Mouse (Mus musculus): Measurements from ENCODE around the gene Nelfa.
"Not testable (repeated sequence)": the region's sequence is repeated elsewhere in the genome, so short reads cannot be mapped to it uniquely, and the experiment has no call there.

The Nelfa gene
- long read RNA-seq, experiment 1, transcript Nelfa-201 (11 exons, 2,580 nt): major isoform, 21 of 23 reads
- long read RNA-seq, experiment 1, partial matches to known transcripts: 0 of 23 reads
- long read RNA-seq, experiment 1, other reads (novel, unspliced or antisense): 2 of 23 reads
- long read RNA-seq, experiment 2, transcript Nelfa-201 (11 exons, 2,580 nt): major isoform, 26 of 33 reads
- long read RNA-seq, experiment 2, partial matches to known transcripts: 5 of 33 reads
- long read RNA-seq, experiment 2, other reads (novel, unspliced or antisense): 2 of 33 reads

- intact Hi-C loops (cut with DNase I): loop anchor here (5.0 to 10.0 kb wide), 2 partner anchors 119 to 281 kb away; partner anchors contain the start of genes Slbp, Tacc3 and Tmem129
Measured at GRCm38 (mm10) chr5:33936120-33936707, at the start of gene Nelfa. TSS of gene Nelfa (minus strand) at chr5:33936413.

GRCm38 (mm10) chr5:33983309-33984121, 47.3 kb upstream of the Nelfa start, which contains the start of gene Gm1673:
TSS of gene Gm1673 (plus strand) at chr5:33983433.
- intact Hi-C loops (cut with DNase I): no loop called here

- intact Hi-C loops (cut with DNase I): no loop called here
Measured at GRCm38 (mm10) chr5:33982731-33983259, 46.6 kb upstream of the Nelfa start.

- intact Hi-C loops (cut with DNase I): no loop called here
Measured at GRCm38 (mm10) chr5:33976267-33976666, 40.1 kb upstream of the Nelfa start.

- intact Hi-C loops (cut with DNase I): no loop called here
Measured at GRCm38 (mm10) chr5:33974736-33975135, 38.5 kb upstream of the Nelfa start.

- intact Hi-C loops (cut with DNase I): loop anchor here (10.0 kb wide), 1 partner anchor 105 kb away; no protein-coding TSS in a partner anchor
Measured at GRCm38 (mm10) chr5:33959382-33959781, 23.2 kb upstream of the Nelfa start.

- intact Hi-C loops (cut with DNase I): loop anchor here (10.0 kb wide), 1 partner anchor 101 kb away; no protein-coding TSS in a partner anchor
Measured at GRCm38 (mm10) chr5:33955868-33956267, 19.7 kb upstream of the Nelfa start.

- intact Hi-C loops (cut with DNase I): loop anchor here (10.0 kb wide), 1 partner anchor 100 kb away; no protein-coding TSS in a partner anchor
Measured at GRCm38 (mm10) chr5:33954354-33954753, 18.1 kb upstream of the Nelfa start.

- intact Hi-C loops (cut with DNase I): loop anchor here (10.0 kb wide), 1 partner anchor 99 kb away; no protein-coding TSS in a partner anchor
Measured at GRCm38 (mm10) chr5:33953471-33954185, 17.4 kb upstream of the Nelfa start.

GRCm38 (mm10) chr5:33948314-33948713, 12.1 kb upstream of the Nelfa start:
- intact Hi-C loops (cut with DNase I): no loop called here

- intact Hi-C loops (cut with DNase I): not testable (repeated sequence)
Measured at GRCm38 (mm10) chr5:33947035-33947434, 10.8 kb upstream of the Nelfa start.

- intact Hi-C loops (cut with DNase I): loop anchor here (5.0 to 10.0 kb wide), 2 partner anchors 121 to 284 kb away; partner anchors contain the start of genes Slbp, Tacc3 and Tmem129
Measured at GRCm38 (mm10) chr5:33938448-33938847, 2.2 kb upstream of the Nelfa start.

- intact Hi-C loops (cut with DNase I): loop anchor here (5.0 to 10.0 kb wide), 2 partner anchors 120 to 282 kb away; partner anchors contain the start of genes Slbp, Tacc3 and Tmem129
Measured at GRCm38 (mm10) chr5:33937230-33937629, 1.0 kb upstream of the Nelfa start.

GRCm38 (mm10) chr5:33935700-33936111, 507 bp downstream of the Nelfa start:
- intact Hi-C loops (cut with DNase I): loop anchor here (5.0 to 10.0 kb wide), 2 partner anchors 118 to 281 kb away; partner anchors contain the start of genes Slbp, Tacc3 and Tmem129

- intact Hi-C loops (cut with DNase I): loop anchor here (5.0 to 10.0 kb wide), 2 partner anchors 118 to 280 kb away; partner anchors contain the start of genes Slbp, Tacc3 and Tmem129
Measured at GRCm38 (mm10) chr5:33934877-33935276, 1.3 kb downstream of the Nelfa start.

GRCm38 (mm10) chr5:33934081-33934480, 2.1 kb downstream of the Nelfa start:
- intact Hi-C loops (cut with DNase I): loop anchor here (10.0 kb wide), 1 partner anchor 279 kb away; the partner anchor contains the start of genes Slbp, Tacc3 and Tmem129

GRCm38 (mm10) chr5:33932413-33932812, 3.8 kb downstream of the Nelfa start:
- intact Hi-C loops (cut with DNase I): loop anchor here (10.0 kb wide), 1 partner anchor 278 kb away; the partner anchor contains the start of genes Slbp, Tacc3 and Tmem129

- intact Hi-C loops (cut with DNase I): no loop called here
Measured at GRCm38 (mm10) chr5:33926170-33926569, 10.0 kb downstream of the Nelfa start.

GRCm38 (mm10) chr5:33922566-33922965, 13.6 kb downstream of the Nelfa start:
- intact Hi-C loops (cut with DNase I): no loop called here
